Mouse (Mus musculus): ENCODE data around the gene Arl6ip4.

Arl6ip4 gene

DNA sequence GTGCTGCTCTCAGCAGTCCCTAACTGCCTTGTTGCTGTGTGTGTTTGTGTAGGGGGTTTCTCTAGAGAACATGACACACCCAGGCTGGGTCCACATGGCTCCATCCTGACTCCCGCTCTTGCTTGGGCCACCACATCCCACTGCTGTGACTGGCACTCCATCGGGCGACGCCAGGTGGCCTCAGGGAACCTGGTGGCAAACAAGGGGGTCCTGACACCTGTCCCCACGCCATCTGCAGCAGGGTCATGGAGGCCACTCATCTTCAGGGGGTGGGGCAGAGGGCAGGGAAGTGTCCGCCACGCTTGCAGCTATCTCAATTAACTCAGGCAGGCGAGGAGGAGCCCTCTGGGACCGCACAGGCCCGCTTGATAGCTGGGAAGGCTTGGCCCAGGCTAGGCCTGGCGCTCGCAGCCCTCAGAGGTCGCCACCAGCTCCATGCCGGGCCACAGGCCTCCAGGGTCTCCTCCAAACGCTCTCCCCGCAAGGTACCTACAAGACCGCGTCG lies 20.8 kb upstream of the Arl6ip4 start:
- no peak for DNase-seq

DNA sequence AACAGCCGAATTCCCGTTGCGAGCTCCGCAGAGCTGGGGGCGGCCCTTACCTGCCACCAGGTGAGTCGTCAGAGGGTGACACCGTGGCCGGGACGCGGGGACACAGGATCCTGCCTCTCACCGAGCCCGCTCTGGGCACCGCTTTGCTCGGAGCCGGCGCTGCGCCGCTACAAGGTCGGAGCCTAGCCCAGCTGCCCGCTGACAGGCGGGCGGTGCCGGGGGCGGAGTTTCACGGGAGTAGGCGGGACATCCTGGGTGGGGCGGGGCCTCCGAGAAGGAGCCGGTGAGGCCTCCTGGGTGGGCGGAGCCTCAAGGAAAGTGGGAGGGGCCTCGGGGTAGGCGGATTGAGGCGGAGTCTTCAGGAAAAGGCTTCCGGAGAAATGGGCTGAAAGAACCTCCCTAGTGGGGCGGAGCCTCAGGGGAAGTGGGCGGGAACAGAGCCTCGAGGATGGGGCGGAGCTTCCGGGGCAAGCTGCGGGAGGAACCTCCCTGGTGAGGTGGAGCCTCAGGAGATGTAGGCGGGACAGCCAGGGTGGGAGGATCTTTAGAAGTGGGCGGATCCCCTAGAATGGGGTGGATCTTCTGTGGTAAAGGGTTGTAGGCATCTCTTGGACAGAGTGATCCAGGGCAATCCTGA lies 20.2 kb upstream of the Arl6ip4 start, which contains the start of gene Abcb9:
Gene Abcb9, minus strand, starts transcription at position 203 of the 637 bp plus-strand sequence.
- DNase-seq = peak; percentile 94

DNA sequence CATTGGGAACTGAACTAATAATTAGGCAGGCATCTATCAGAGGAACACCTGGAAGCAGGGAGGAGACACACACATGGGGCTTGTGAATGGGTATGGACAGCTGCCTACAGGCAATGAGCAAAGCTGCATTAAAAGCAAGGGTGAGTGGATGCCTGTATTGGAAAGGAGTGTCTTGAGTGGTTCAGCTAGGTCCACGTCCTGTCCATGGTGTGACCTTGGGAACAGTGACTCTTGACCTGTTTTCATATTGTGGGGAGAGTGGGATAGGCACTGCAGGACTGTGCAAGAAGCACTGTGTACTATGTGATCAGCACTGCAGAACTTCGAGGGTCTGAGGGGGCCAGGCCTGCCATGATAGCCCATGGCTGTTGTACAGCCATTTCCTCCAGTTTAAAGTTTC lies 17.0 kb upstream of the Arl6ip4 start:
- DNase-seq = no peak

DNA sequence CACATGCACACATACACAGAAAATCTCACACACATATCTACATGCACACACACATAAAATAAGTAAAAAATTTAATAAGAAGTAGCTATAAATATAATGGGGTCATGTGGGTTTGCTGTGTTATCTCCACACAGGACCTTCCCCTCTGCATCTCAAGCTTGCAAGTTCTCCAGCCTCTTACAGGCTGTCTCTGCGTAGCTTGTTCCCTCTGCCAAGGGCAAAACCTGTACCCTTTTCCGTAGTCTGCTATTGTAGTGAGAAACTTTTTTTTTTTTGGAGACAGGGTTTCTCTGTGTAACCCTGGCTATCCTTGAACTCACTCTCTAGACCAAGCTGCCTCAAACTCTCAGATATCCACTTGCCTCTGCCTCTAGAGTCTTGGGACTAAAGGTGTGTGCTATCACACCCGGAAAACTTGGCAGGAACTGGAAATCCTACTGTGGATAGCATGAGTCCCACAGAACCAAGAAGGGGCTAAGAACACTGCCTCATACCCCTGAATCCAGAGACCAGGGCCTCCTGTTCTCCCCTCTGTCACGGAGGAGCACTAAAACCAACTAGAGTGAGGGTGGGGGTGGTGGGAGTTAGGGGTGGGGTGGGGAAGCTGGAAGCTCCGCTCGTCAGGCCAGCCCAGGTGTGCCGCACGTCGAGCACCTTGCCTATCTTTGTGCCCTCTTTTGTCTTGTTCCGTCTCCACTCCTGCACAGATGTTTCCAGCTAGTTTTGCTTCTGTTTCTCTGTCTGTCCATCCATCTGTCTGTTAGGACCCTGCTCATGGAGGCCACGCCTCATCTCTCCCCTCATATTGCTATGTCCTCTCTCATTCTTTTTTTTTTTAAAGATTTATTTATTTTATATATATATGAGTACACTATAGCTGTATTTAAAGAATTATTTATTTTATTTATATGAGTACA lies 15.5 kb upstream of the Arl6ip4 start:
- DNase-seq = no peak

DNA sequence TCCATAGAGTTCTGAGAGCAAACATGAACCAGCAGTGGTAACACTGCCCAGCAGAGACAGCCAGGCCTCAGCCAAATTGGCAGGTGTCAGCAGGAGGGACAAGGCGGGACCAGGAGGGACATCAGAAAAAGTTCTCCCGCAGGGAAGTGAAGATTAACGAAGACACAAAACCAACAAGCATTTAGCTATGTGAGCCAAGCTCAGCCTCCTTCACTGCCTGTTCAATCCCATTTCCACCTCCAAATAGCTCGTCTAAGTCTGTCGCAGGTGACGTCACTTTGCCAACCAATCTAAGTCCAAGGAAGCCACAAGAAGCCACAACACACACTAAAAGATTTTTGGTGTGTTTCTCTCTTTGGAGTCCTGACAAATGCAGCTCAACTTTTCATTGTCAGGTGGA lies 13.6 kb upstream of the Arl6ip4 start:
- no peak for DNase-seq

DNA sequence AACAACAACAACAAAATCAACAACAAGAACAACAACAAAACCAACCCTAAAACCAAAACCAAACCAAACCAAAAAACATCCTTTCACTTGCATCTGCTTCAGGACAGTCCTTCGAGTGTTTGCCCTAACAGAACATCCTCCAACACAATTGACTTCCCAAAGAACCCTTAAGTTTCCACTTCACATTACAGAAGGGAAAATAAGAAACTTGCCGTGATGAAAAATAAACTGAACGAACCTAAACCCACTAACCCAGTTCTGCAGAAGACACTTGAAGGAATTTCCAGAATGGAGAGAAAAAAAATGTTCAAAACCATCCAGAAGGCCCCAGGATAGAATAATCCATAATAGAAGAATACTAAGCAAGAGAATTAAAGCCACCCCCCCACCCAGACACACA lies 12.9 kb upstream of the Arl6ip4 start:
- no peak for DNase-seq

DNA sequence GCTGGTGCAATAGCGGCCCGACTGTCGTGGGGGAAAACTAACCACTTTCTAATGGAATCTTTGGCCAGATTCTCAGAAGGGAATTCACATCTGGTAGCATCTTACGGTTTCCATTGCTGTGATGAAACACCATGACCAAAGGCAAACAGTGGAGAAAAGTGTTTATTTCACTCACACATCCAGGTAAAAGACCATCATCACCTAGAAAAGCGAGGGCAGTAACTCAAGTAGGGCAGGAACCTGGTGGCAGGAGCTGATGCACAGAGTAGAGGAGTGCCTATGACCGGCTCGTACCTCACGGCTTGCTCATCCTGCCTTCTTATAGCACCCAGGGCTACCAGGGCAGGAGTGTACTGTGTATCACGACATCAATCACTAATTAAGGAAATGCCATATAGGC lies 12.3 kb upstream of the Arl6ip4 start:
- DNase-seq = no peak

DNA sequence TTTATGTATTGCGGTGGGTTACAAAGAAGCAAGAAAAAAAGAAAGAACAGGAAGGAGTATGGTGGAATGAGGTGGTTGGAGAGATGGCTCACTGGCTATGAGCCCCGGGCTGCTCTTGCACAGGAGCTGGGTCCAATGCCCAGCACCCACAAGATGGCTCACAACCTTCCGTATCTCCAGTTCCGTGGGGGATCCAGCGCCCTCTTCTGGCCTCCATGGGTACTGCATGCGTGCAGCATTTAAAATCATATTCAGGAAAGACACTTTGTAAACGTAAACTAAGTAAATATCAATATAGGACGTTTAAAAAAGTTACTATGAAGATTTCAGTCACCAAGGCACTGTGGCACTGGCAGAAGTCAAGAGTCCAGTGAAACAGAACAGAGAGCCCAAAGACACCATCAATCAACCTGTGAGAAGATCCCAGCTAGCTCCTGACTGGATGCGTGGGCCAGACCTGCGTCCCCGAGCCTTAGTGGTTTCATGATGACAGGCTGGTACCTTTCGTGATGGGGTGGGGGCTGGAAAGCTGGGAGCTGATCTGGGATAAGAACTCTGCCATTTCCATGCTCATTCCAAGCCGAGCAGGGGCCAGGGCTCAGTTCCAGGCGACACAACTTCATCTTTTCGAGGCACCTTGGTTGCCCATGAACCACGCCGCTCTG lies 4.7 kb upstream of the Arl6ip4 start:
- peak; percentile 65 for DNase-seq

DNA sequence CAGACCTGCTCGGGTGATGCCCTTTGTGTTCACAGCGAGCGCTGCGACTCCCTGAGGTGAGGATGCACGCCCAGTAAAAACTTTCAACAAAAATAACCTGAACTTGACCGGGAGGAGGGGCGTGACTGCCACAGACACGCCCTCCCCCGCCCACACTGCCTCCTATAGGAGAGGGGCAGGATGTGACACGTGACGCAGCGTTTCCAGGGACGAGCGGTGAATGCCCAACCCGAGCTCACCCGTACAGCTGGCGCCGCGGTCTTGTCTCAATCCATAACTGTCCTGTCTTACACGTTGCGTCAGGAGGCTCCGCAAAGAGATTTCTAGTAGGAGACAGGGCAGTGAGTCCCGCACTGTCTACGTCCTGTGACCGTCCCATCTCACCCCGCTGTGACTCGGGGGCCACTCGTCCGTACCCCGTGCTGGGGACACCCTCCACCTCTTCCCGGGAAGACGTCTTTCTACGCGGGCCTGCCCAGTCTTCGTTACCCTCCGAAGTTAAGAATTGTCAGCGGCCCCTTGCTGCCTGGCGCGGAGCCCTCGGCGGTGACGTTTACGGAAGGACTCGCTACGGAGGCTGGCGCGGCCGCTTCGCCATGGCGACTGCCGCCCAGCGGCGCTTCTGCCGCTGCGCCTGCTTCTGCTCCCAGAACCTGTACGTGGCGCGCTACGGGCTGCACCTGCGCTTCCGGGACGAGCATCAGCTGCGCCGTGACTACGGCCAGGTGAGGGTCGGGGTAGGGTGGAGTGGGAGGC lies 4.0 kb upstream of the Arl6ip4 start, which contains the start of gene Ogfod2:
Gene Ogfod2, plus strand, starts transcription at position 556 of the 756 bp plus-strand sequence.
- DNase-seq = peak; percentile 95

DNA sequence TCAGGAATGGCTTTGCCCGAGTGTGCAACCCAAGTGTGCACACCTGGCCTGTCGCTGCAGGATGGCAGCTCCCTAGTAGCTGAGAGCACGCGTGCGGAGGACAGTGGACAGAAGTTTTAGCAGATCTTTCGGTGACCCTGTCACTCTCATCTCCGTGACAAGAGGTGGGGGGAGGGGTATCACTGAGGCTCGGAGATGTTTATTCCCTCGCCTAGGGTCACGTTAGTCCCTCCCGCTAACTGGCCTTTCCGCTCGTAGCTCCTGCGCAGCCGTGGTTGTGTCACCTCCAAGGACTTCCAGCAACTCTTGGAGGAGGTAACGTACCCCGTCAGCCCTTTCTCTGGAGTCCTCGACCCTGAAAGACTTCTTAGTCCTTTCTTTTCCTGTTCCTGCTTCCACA lies 3.4 kb upstream of the Arl6ip4 start:
- no peak for DNase-seq

DNA sequence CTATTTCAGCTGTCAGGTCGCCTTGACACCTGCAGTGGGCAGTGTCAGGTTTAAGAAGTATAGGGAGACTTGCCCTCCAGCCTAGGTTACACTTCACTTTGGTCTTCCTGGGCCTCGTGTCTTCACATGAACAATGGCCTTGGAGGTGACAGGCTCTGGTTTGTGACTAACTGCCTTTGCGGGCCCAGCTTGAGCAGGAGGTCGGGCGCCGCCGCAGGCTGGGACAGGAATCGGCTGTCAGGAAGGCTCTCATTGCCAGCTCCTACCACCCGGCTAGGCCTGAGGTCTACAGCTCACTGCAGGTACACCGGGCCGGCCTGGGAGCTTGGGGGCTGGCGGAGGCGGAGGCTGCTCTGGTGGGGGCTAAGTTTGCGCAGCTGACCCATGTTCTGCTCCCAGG lies 2.9 kb upstream of the Arl6ip4 start:
- peak; percentile 75 for DNase-seq

DNA sequence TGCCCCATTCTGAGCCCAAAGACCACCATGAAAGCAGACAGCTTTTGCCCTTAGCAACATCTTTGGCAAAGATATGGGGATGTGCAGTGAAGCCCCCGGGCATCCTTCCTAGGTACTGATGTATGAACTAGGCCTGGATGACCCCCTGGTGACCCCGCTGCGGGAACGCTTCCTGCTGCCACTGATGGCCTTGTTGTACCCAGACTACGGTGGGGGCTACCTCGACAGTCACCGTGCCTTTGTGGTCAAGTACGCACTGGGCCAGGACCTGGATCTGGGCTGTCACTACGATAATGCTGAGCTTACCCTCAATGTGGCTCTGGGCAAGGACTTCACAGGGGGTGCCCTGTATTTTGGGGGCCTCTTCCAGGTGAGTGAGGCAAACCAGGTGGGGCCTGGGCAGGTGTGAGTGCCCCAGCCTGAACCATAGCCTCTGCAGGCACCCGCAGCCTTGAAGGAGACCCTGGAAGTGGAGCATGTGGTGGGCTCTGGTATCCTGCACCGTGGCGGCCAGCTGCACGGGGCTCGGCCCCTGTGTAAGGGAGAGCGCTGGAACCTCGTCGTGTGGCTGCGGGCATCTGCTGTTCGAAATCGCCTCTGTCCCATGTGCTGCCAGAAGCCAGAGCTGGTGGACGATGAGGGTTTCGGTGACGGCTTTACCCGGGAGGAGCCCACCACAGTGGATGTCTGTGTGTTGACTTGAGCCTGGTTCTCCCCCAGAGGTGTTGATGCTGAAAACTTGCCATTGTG lies 1.4 kb upstream of the Arl6ip4 start:
- DNase-seq = no peak

DNA sequence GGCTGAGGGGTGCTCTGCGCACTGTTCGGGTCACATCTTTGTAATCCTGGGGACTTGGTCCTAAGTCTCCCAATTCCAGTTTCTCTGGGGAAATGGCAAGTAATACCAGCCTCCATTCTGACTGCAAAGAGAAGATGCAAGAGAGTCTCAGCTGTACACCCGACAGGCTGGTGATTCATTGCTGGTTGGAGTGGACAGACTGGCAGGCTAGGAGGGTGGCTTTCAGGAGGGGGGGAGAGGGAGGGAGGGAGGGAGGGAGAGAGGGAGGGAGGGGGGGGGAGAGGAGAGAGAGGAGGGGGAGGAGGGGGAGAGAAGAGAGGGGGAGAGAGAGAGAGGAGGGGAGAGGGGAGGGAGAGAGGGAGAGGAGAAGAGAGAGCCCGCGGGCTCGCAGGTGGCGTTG lies 358 bp upstream of the Arl6ip4 start:
- DNase-seq = no peak

DNA sequence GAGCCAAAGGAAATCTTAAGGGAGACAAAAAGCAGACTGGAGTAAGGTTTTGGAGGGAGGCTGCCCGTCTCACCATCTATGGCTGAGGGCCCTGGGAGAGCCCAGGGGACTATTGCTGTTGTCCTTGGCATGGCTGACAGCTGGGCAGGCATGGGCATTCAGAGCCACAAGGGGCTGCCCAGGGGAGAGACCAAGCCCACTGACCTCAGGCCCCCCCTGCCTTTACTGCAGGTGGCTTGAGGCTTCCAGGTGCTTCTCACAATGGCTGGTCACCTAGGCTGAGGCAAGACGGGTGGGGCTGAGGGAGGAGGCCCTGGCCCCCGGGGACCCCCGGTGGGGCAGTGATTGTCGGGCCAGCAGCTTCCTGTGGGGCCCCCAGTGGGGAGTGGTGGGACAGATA lies 3.3 kb downstream of the Arl6ip4 start:
- DNase-seq = no peak

DNA sequence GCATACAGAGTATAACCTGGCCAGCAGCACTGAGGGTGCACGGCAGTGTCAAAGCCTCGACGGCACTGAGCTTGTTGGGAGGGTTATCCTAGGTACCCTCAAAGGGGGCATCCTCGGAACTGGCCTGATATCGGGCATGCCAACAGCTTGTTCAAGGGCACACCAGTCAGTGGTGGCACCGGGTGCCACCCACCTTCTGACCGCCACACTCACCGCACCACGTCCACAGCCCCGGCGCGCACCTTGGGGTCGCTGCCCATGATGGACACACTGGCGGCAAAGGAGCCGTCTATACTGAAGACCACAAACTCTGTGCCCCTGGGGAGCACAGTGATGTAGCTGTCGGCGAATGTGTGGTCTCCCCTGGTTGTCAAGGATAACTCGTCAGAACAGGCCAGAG lies 6.5 kb downstream of the Arl6ip4 start:
- DNase-seq = no peak

DNA sequence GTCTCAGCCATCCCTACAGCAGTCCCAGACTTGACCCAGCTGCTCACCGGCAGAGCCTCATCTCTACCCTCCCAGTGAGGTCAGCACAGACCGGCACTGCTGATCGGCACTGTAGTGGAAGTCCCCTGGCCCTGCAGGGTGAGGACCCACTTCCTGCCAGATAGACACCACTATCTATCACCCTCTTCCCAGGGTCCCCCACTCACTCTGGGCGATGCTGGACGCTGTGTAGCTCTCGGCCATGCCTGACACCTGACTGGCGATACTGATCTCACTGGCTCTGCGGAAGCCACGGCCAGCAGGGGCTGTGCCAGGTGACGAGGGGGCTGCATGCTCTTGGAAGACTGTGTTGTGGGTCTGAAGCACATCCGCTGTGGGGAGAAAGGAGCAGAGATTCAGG lies 9.2 kb downstream of the Arl6ip4 start:
- DNase-seq = no peak

DNA sequence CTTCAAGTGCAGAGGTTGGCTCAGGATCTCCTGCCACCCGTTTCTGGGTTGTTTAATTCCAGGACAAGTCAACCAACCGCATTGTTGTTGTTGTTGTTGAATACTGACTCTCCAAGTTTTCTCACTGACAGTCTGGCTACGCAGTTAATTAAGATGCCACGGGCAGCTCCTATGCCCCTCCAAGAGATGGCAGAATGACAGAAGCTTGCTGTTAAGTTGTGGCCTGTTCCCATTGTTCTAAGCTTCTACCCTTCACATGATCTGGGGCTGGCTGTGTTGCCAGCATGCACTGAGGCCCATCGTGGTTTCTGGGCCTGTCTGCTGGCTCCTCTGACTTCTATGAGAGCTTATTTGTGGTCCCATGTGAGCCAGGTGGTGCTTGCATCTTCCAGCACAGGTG lies 18.4 kb downstream of the Arl6ip4 start:
- no peak for DNase-seq

DNA sequence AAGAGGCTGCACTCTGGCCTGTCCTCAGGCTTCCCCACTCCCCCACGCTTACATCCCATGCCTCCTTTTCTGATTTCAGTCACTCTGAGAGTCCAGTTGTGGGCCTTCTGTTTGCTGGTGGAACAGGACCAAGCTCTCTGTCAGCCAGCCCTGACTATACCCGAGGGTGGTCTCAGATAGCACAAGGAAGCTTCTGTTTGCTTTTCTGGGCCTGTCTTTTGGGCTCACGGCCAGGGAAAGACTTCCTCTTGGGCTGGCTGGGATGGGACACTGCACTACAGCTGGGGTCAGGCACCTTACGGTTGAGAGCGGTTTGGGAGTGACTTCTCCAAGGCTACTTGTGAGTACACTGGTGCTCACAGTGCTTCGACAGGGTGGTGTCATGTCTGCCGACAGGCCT lies 22.2 kb downstream of the Arl6ip4 start:
- DNase-seq = no peak

DNA sequence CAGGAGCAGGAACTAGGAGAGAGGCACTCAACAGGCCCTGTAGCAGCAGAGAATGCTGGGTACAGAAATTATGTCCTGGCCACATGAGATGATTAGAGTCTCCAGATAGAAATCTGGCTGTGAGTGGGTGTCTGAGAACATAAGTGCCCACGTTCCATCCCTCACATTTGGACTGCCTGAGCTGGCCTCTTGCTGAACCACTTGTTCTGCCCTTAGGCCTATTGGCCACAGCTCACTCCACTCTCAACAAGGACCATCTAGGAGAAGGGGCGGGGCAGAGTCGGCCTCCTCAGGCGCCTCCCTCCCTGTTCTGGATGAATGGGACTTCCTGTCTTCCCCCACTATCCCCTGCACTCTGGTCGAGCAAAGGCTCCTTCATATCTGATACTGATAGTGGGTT lies 33.1 kb downstream of the Arl6ip4 start:
- no peak for DNase-seq

DNA sequence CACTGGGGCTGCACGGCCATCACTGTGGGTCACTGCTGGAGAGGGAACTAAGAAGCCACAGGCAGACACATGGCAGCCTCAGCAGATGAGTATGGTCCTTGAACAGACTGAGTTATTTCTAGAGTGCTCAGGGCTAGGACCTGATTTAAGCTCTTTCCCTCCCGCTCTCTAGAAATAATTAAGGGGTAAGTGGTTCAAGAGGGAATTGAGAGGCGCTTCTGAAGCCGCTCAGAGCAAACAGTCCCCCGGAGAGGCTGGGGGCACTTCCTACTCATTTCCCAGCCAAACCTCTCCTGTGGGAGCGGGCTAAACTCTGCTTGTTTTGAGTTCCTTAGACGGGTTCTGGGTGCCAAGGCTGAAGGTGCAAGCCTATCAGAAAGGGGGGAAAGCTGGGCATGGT lies 35.0 kb downstream of the Arl6ip4 start:
- no peak for DNase-seq

DNA sequence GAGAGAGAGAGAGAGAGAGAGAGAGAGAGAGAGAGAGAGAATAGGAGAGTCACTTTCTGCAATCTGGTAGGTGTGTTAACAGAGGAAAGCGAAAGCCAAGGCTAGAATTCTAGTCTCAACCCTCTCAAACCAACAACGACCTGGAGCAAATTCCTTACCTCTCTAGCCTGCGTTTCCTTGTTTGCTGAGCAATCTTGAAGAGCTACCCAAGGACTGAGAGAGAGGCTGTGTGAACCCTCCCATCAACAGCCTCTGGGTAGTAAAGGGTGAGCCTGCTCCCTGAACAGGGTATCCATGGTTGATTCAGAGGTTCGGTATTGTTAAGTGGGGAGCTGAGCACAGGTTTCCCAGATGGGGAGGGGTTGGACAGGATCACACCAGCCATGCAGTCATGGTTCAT lies 36.8 kb downstream of the Arl6ip4 start:
- DNase-seq = no peak

DNA sequence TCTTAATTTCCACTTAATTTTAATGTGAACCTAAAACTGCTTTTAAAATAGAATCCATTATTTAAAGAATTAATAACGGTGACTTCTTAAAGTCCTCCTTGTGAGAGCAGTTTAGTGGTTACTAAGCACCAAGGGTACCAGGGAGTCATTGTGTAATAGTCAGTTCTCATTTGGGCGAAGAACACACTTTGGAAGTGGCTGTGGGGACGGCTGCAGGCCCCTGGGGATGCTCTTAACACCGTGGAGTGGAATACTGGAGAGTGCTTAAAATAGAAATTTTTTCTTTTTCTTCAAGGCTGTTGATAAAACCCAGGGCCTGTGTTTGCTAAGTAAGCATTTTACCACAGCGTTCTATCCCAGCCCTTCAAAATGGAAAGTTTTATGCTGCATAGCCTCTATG lies 40.1 kb downstream of the Arl6ip4 start:
- DNase-seq = no peak

Measured in thymus, postnatal 25 days (tissue).